25 mouse cellular contexts compared by ENCODE assay signal in genomic region chr19:4414631-4415030, GRCm38 (mm10).
"Had no signal": no experiment of that assay in that cellular context is flagged by ENCODE, and none has a peak within 500 bp of the region (broad histone marks: within the 10 kb centered on the region; RNA-seq: fewer than 3 reads in every experiment).

No protein-coding gene starts in this region.

- DNase-seq: gastrocnemius, adult 2 months; gastrocnemius, postnatal 10 days; gastrocnemius, postnatal 25 days; heart, postnatal 10 days; heart, postnatal 4 days; kidney, adult 11 months; kidney, adult 2 months; kidney, adult 9 months; kidney, postnatal 14 days; kidney, postnatal 4 days; layer of hippocampus, adult 9-11 months; layer of hippocampus, postnatal 36 days; left cerebral cortex, postnatal 4 days had no signal

- H3K36me3 ChIP-seq: heart, embryonic 12.5 days; hindbrain, embryonic 10.5 days; hindbrain, embryonic 12.5 days; hindbrain, embryonic 15.5 days; kidney, embryonic 15.5 days; limb, embryonic 15.5 days; liver, embryonic 12.5 days had no signal

- H3K27ac ChIP-seq: gastrocnemius, adult 2 months; hindbrain, embryonic 10.5 days; hindbrain, embryonic 12.5 days; hindbrain, embryonic 15.5 days; hindbrain, postnatal 0 days; kidney, embryonic 15.5 days; kidney, postnatal 0 days; limb, embryonic 13.5 days; limb, embryonic 15.5 days; liver, embryonic 12.5 days; liver, embryonic 14.5 days had no signal

- H3K4me1 ChIP-seq: hindbrain, embryonic 10.5 days; hindbrain, embryonic 12.5 days; hindbrain, embryonic 15.5 days; kidney, embryonic 15.5 days; limb, embryonic 13.5 days; limb, embryonic 15.5 days; liver, embryonic 12.5 days had no signal

- H3K9me3 ChIP-seq: heart, embryonic 12.5 days; hindbrain, embryonic 10.5 days; hindbrain, embryonic 12.5 days; hindbrain, embryonic 15.5 days; kidney, embryonic 15.5 days; limb, embryonic 13.5 days; limb, embryonic 15.5 days; liver, embryonic 12.5 days had no signal

- H3K27me3 ChIP-seq: heart, embryonic 12.5 days; hindbrain, embryonic 12.5 days; hindbrain, embryonic 15.5 days; kidney, embryonic 15.5 days; limb, embryonic 13.5 days; limb, embryonic 15.5 days; liver, embryonic 12.5 days had no signal

- H3K4me2 ChIP-seq: heart, embryonic 12.5 days; hindbrain, embryonic 12.5 days; hindbrain, embryonic 15.5 days; kidney, embryonic 15.5 days; limb, embryonic 13.5 days; limb, embryonic 15.5 days; liver, embryonic 12.5 days had no signal

- H3K9ac ChIP-seq: heart, embryonic 12.5 days; hindbrain, embryonic 12.5 days; hindbrain, embryonic 15.5 days; kidney, embryonic 15.5 days; limb, embryonic 13.5 days; limb, embryonic 15.5 days; liver, embryonic 12.5 days; liver, embryonic 14.5 days had no signal

- H3K4me3 ChIP-seq: gastrocnemius, adult 2 months; heart, embryonic 12.5 days; hindbrain, embryonic 10.5 days; hindbrain, embryonic 12.5 days; hindbrain, embryonic 15.5 days; kidney, embryonic 15.5 days; limb, embryonic 13.5 days; limb, embryonic 15.5 days; liver, embryonic 12.5 days had no signal

- ATAC-seq: hindbrain, postnatal 0 days; intestine, embryonic 16.5 days; liver, embryonic 12.5 days had no signal
